Mouse (Mus musculus) urinary bladder, postnatal 25 days (tissue): ENCODE results near the gene Prdx5.
"Not testable (repeated sequence)": the region's sequence is repeated elsewhere in the genome, so short reads cannot be mapped to it uniquely, and the experiment has no call there.

Source experiments
- DNase-seq: peaks from one replicate; pipeline ENCODE4 v3.0.0; 2022; ENCODE audit warnings: low spot score

Gene Prdx5

GRCm38 (mm10) chr19:6919431-6919830 lies 9.5 kb upstream of the Prdx5 start:
- no peak for DNase-seq

- no peak for DNase-seq
Observed at GRCm38 (mm10) chr19:6918321-6918720, 8.4 kb upstream of the Prdx5 start.

- no peak for DNase-seq
Observed at GRCm38 (mm10) chr19:6916496-6916895, 6.6 kb upstream of the Prdx5 start.

GRCm38 (mm10) chr19:6915276-6915675 lies 5.4 kb upstream of the Prdx5 start:
- no peak for DNase-seq

- DNase-seq: no peak
Observed at GRCm38 (mm10) chr19:6914540-6914939, 4.6 kb upstream of the Prdx5 start.

- DNase-seq: no peak
Observed at GRCm38 (mm10) chr19:6913991-6914390, 4.1 kb upstream of the Prdx5 start.

GRCm38 (mm10) chr19:6913036-6913435 lies 3.1 kb upstream of the Prdx5 start:
- no peak for DNase-seq

GRCm38 (mm10) chr19:6912205-6912970 lies 2.5 kb upstream of the Prdx5 start:
- no peak for DNase-seq

- no peak for DNase-seq
Observed at GRCm38 (mm10) chr19:6911101-6912074, 1.5 kb upstream of the Prdx5 start.

GRCm38 (mm10) chr19:6910306-6910705 lies 400 bp upstream of the Prdx5 start:
- DNase-seq: not testable (repeated sequence)

GRCm38 (mm10) chr19:6909021-6909420 lies 885 bp downstream of the Prdx5 start:
- DNase-seq: no peak

- DNase-seq: no peak
Observed at GRCm38 (mm10) chr19:6907811-6908540, 1.9 kb downstream of the Prdx5 start.

GRCm38 (mm10) chr19:6907094-6907493 lies 2.8 kb downstream of the Prdx5 start:
- DNase-seq: no peak

- no peak for DNase-seq
Observed at GRCm38 (mm10) chr19:6906199-6906598, 3.7 kb downstream of the Prdx5 start.

GRCm38 (mm10) chr19:6905498-6906159 lies 4.3 kb downstream of the Prdx5 start:
- DNase-seq: no peak

- DNase-seq: no peak
Observed at GRCm38 (mm10) chr19:6904846-6905245, 5.1 kb downstream of the Prdx5 start.

GRCm38 (mm10) chr19:6903031-6903430 lies 6.9 kb downstream of the Prdx5 start:
- DNase-seq: no peak

GRCm38 (mm10) chr19:6899641-6900040 lies 10.3 kb downstream of the Prdx5 start:
- no peak for DNase-seq

- DNase-seq: not testable (repeated sequence)
Observed at GRCm38 (mm10) chr19:6895608-6896305, 14.1 kb downstream of the Prdx5 start.

- no peak for DNase-seq
Observed at GRCm38 (mm10) chr19:6893731-6894451, 16.0 kb downstream of the Prdx5 start.
